Mouse (Mus musculus) CD4-positive naive resting alpha-beta T cell, adult 76 days (primary cell): ENCODE data around the gene Mrps9. TPM values are rescaled to one million over a fixed set of nuclear protein-coding genes. Genes with fewer than 3 reads are reported as not detected.

Experiments
- total RNA-seq: library from RNA; stranded (reverse); gene quantifications from one replicate; pipeline ENCODE4 v1.2.4, GENCODE M21; 2023

Mrps9 gene
- 53.6 TPM for total RNA-seq

DNA sequence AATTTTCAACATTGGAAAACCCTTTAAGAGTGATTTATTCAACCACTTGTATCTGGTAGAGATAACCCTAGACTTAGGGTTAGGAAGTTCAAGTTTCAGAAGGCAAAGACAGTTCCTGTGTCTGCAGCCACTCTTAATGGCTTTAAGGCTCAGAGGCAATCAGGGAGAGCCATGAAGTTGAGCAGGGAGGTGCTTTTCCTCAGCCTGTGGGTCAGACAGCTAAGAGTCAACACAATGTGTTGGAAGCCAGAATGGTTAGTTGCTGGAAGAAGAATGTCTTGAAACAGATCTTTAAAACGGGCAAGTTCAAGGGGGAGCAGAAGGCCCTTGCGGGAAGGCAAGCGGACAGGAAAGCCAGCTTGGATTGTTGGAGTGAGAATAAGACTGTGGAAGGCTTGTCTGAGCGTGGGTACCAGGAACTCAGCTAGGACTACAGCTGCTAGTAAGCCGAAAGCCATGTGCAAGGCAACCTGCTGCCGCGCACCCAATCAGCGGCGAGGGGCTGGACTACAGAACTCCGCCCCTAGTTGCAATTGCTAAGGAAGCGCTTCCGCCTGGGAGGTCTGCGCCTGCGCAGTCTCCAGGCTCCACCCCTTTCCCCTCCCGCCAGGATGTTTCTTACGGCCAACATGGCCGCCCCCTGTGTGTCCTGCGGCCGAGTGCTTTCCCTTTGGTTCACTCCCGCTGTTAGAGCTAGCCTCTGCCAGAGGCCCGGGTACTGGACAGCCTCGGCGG lies at the start of gene Mrps9:
Gene Mrps9 (plus strand): TSS at position 571 of the 735 bp plus-strand sequence.

DNA sequence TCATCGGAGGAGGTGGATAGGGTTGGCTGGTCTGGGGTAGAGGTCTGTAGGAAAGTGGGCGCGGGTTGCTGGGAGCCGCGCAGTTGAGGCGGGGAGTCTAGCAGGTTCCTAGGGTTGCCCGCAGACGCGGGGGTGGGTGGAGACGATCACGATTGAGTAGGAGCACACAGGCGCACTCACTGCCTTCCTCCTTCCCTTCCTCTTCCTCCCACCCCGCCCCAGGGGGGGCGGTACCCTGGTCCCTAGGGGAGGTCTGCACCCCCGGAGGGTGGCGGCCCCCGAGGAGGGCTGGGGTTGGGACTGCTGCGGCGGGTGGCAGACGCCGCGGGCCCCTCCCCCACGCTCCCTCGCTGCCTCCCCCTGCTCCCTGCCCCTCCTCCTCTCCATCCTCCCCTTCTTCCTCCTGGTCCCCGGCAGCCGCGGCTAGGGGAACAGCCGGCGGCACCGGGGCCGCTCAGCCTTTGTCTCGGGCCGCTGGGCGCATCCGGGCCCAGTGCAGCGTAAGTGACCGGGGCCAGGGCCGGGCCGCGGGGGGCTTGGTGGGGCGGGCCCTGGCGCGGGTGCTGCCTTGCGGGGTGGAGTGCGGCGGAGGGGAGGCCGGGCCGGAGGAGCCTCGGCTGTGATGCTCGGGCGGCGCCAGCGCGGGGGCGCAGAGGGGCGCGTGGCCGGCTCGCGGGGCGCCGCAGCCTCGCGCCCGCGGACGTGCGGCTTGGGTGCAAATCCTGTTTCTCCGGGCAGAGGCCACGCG lies 101.9 kb downstream of the Mrps9 start, which contains the start of gene Gpr45:
Gene Gpr45 (plus strand): TSS at position 139 of the 748 bp plus-strand sequence.

Other genes with a start within 250 kb of the Mrps9 start
- gene Pou3f3, start 155.5 kb upstream of the Mrps9 start, total RNA-seq = not detected
- not detected for gene Gpr45, start 101.6 kb downstream of the Mrps9 start, total RNA-seq
- 27.5 TPM for gene Tgfbrap1, start 247.4 kb downstream of the Mrps9 start, total RNA-seq
- 7.1 TPM for gene AI597479, start 247.5 kb downstream of the Mrps9 start, total RNA-seq